Mouse (Mus musculus) heart, postnatal 36 days (tissue): Measurements from ENCODE around the gene E130114P18Rik. TPM values are rescaled to one million over a fixed set of nuclear protein-coding genes. Genes with fewer than 3 reads are reported as not detected.

Experiments used
- DNase-seq, 2 experiments: peaks; one replicate each; pipeline ENCODE4 v3.0.0; 2021 to 2022
- intact Hi-C: fragments of 180-260 bp; cut with DNase I; formaldehyde crosslinking; loops from one replicate; pipeline ENCODE4 v1.15.1; 2025
- total RNA-seq, 2 experiments: library from RNA; stranded (reverse); gene quantifications; 2 replicates each; pipeline ENCODE4 v1.2.3; 2021

Gene E130114P18Rik
- total RNA-seq, 2 experiments from 2014 or later: 0.28 TPM; not detected in 1

GRCm38 (mm10) chr4:97582796-97583430, 195.0 kb downstream of the E130114P18Rik start:
- peak in 1 of 2 experiments; percentile 7 for DNase-seq
- intact Hi-C loops: no loop called here

GRCm38 (mm10) chr4:97582064-97582415, 195.8 kb downstream of the E130114P18Rik start:
- DNase-seq: no peak
- intact Hi-C loops: no loop called here

GRCm38 (mm10) chr4:97581314-97582063, 196.4 kb downstream of the E130114P18Rik start:
- no peak for DNase-seq
- intact Hi-C loops: no loop called here

GRCm38 (mm10) chr4:97580906-97581305, 197.0 kb downstream of the E130114P18Rik start:
- intact Hi-C loops: no loop called here
- no peak for DNase-seq

GRCm38 (mm10) chr4:97578571-97579165, 199.2 kb downstream of the E130114P18Rik start:
- intact Hi-C loops: no loop called here
- no peak for DNase-seq

GRCm38 (mm10) chr4:97577431-97577830, 200.4 kb downstream of the E130114P18Rik start:
- no peak for DNase-seq
- intact Hi-C loops: no loop called here

GRCm38 (mm10) chr4:97575447-97575846, 202.4 kb downstream of the E130114P18Rik start:
- peak in 1 of 2 experiments; percentile 2 for DNase-seq
- intact Hi-C loops: no loop called here

- DNase-seq: no peak
- intact Hi-C loops: loop anchor here (10.0 kb wide), 1 partner anchor 1135 kb away; no protein-coding TSS in a partner anchor
Observed at GRCm38 (mm10) chr4:97569320-97569719, 208.6 kb downstream of the E130114P18Rik start.

GRCm38 (mm10) chr4:97564656-97565055, 213.2 kb downstream of the E130114P18Rik start:
- peak; percentile 6 to 8 for DNase-seq
- intact Hi-C loops: loop anchor here (1.0 to 10.0 kb wide), 4 partner anchors 181 to 1140 kb away; no protein-coding TSS in a partner anchor

GRCm38 (mm10) chr4:97564199-97564598, 213.7 kb downstream of the E130114P18Rik start:
- no peak for DNase-seq
- intact Hi-C loops: loop anchor here (1.0 to 10.0 kb wide), 4 partner anchors 181 to 1141 kb away; no protein-coding TSS in a partner anchor

GRCm38 (mm10) chr4:97557585-97557984, 220.3 kb downstream of the E130114P18Rik start:
- intact Hi-C loops: no loop called here
- DNase-seq: no peak

GRCm38 (mm10) chr4:97544016-97544415, 233.9 kb downstream of the E130114P18Rik start:
- DNase-seq: no peak
- intact Hi-C loops: no loop called here

GRCm38 (mm10) chr4:97532072-97532471, 245.8 kb downstream of the E130114P18Rik start:
- no peak for DNase-seq
- intact Hi-C loops: no loop called here

GRCm38 (mm10) chr4:97528517-97528916, 249.4 kb downstream of the E130114P18Rik start:
- no peak for DNase-seq
- intact Hi-C loops: no loop called here

Other genes with a start within 250 kb of the E130114P18Rik start
- gene Nfia, start 5.3 kb downstream of the E130114P18Rik start, total RNA-seq: 100 to 1,000 TPM; 128 to 149 TPM